Mouse (Mus musculus) liver, embryonic 14.5 days (tissue): ENCODE measurements around the gene Cdh13. TPM values are rescaled to one million over a fixed set of nuclear protein-coding genes. Genes with fewer than 3 reads are reported as not detected.

Experiments
- ATAC-seq: fragments of 200-750 bp; cut with Nextera tagmentation; 2 replicates; pipeline ENCODE4 v1.8.0; 2017; ENCODE audit warnings: moderate number of reproducible peaks, mild to moderate bottlenecking, moderate library complexity; ENCODE audit not compliant: insufficient read depth
- DNase-seq, 3 experiments: peaks; one replicate each; pipeline ENCODE4 v3.0.0-alpha.2; 2012 to 2013; ENCODE audit warnings: low read depth in 3 of 3, low spot score in 3 of 3
- H3K27ac ChIP-seq: fragments of 300-500 bp; sonication (generic); 2 replicates; pipeline ENCODE4 v1.5.1; 2014; ENCODE audit warnings: moderate library complexity, mild to moderate bottlenecking, control low read depth, inconsistent platforms
- H3K27me3 ChIP-seq: fragments of 300-500 bp; sonication (generic); 2 replicates; pipeline ENCODE4 v1.6.1; 2014; ENCODE audit warnings: mild to moderate bottlenecking, low read length, moderate library complexity; ENCODE audit not compliant: control insufficient read depth, insufficient read depth
- H3K36me3 ChIP-seq: fragments of 300-500 bp; sonication (generic); replicated peaks from 2 replicates; pipeline ENCODE4 v1.6.1; 2014; ENCODE audit warnings: low read depth; ENCODE audit not compliant: control insufficient read depth, insufficient read depth
- H3K4me1 ChIP-seq, 2 experiments: fragments of 200-500 bp in 1 of 2; fragments of 300-500 bp in 1 of 2; sonication (generic) in 1 of 2; replicated peaks; 2 replicates each; pipeline ENCODE4 v1.6.1; 2012 to 2014; ENCODE audit warnings: antibody characterized with exemption in 1 of 2, inconsistent platforms in 1 of 2, low read length in 1 of 2; ENCODE audit not compliant: control insufficient read depth in 2 of 2, insufficient read depth in 2 of 2
- H3K4me2 ChIP-seq: fragments of 300-500 bp; sonication (generic); 2 replicates; pipeline ENCODE4 v1.6.1; 2014; ENCODE audit warnings: low read depth, mild to moderate bottlenecking, control low read depth, moderate library complexity
- H3K4me3 ChIP-seq, 2 experiments: fragments of 200-500 bp in 1 of 2; fragments of 300-500 bp in 1 of 2; sonication (generic) in 1 of 2; 2 replicates each; pipeline ENCODE4 v1.5.1; 2012 to 2014; ENCODE audit warnings: low read depth in 2 of 2, low read length in 2 of 2, mild to moderate bottlenecking in 2 of 2, control low read depth in 1 of 2, inconsistent platforms in 1 of 2, moderate library complexity in 1 of 2; ENCODE audit not compliant: insufficient read depth in 1 of 2
- H3K9ac ChIP-seq: fragments of 300-500 bp; sonication (generic); replicated peaks from 2 replicates; pipeline ENCODE4 v1.6.1; 2014; ENCODE audit warnings: mild to moderate bottlenecking, control low read depth, moderate library complexity
- H3K9me3 ChIP-seq: fragments of 300-500 bp; sonication (generic); 2 replicates; pipeline ENCODE4 v1.6.1; 2016; ENCODE audit warnings: low read length, mixed read lengths; ENCODE audit not compliant: control insufficient read depth
- CTCF ChIP-seq: IDR thresholded peaks from 2 replicates; pipeline ENCODE4 v1.5.1; 2016; ENCODE audit warnings: antibody characterized with exemption, low read depth, control low read depth
- EP300 ChIP-seq: IDR thresholded peaks from 2 replicates; pipeline ENCODE4 v1.6.1; 2016; ENCODE audit warnings: antibody characterized with exemption, low read depth
- WGBS: fragments of 180-500 bp; shearing (Covaris S2); extraction: QIAGEN DNeasy Blood & Tissue Kit; methylation state at CpG from one replicate; pipeline ENCODE4 v1.1.7; 2014; ENCODE audit not compliant: insufficient replicate concordance; 5-methylcytosine and 5-hydroxymethylcytosine counted together
- polyA plus RNA-seq, 2 experiments: library from polyadenylated mRNA; depleted of rRNA in 1 of 2; stranded (reverse) in 1 of 2; unstranded in 1 of 2; fragments of >200 nt; fragmentation: Nextera tagmentation in 1 of 2; extraction: Ambion mirVana in 1 of 2; gene quantifications; 2 replicates each; pipeline versions ENCODE4 v1.2.1 to v1.2.3; 2012 to 2014

Cdh13 gene
- polyA plus RNA-seq, 2 experiments, result 0.15 to 0.43 TPM

- no peaks in the 10 kb centered on the region for H3K4me1 ChIP-seq
- H3K27me3 ChIP-seq, result no peaks in the 10 kb centered on the region
- H3K36me3 ChIP-seq, result no peaks in the 10 kb centered on the region
- H3K9me3 ChIP-seq, result no peaks in the 10 kb centered on the region
- H3K9ac ChIP-seq, result no peak overlapping the region
- WGBS, result 57% methylated on average over 6 of the region's 6 CpGs
- H3K27ac ChIP-seq, result no peak overlapping the region
- ATAC-seq (no peak), DNase-seq (no peak)
- TF ChIP-seq EP300 (no peak), CTCF (no peak)
- H3K4me2 ChIP-seq, result no peak overlapping the region
- H3K4me3 ChIP-seq, result no peak overlapping the region
Observed at GRCm38 (mm10) chr8:118513259-118513658, 229.7 kb downstream of the Cdh13 start.

- H3K4me1 ChIP-seq, result no peaks in the 10 kb centered on the region
- H3K4me2 ChIP-seq, result no peak overlapping the region
- H3K4me3 ChIP-seq, result no peak overlapping the region
- H3K9me3 ChIP-seq, result no peaks in the 10 kb centered on the region
- TF ChIP-seq CTCF (no peak), EP300 (no peak)
- WGBS, result 69% methylated on average over 5 of the region's 6 CpGs
- H3K27ac ChIP-seq, result no peak overlapping the region
- DNase-seq, result no peak
- H3K36me3 ChIP-seq, result no peaks in the 10 kb centered on the region
- H3K27me3 ChIP-seq, result no peaks in the 10 kb centered on the region
- no peak overlapping the region for H3K9ac ChIP-seq
- no peak for ATAC-seq
Observed at GRCm38 (mm10) chr8:118515616-118516015, 232.1 kb downstream of the Cdh13 start.

- no peaks in the 10 kb centered on the region for H3K36me3 ChIP-seq
- TF ChIP-seq CTCF, result no peak
- TF ChIP-seq EP300, result no peak
- H3K27me3 ChIP-seq, result no peaks in the 10 kb centered on the region
- no peak for ATAC-seq
- 38% methylated on average over 4 of the region's 4 CpGs for WGBS
- no peak for DNase-seq
- H3K9ac ChIP-seq, result no peak overlapping the region
- no peak overlapping the region for H3K4me2 ChIP-seq
- H3K9me3 ChIP-seq, result no peaks in the 10 kb centered on the region
- no peaks in the 10 kb centered on the region for H3K4me1 ChIP-seq
- H3K27ac ChIP-seq, result no peak overlapping the region
- H3K4me3 ChIP-seq, result no peak overlapping the region
Observed at GRCm38 (mm10) chr8:118517071-118517470, 233.5 kb downstream of the Cdh13 start.

GRCm38 (mm10) chr8:118518030-118518741 lies 234.7 kb downstream of the Cdh13 start:
- 45% methylated on average over 13 of the region's 13 CpGs for WGBS
- DNase-seq, result no peak
- no peak overlapping the region for H3K27ac ChIP-seq

GRCm38 (mm10) chr8:118518742-118519102 lies 235.2 kb downstream of the Cdh13 start:
- Histone ChIP-seq H3K9me3 (no peaks in the 10 kb centered on the region), H3K4me3 (no peak overlapping the region), H3K9ac (no peak overlapping the region), H3K4me1 (no peaks in the 10 kb centered on the region), H3K36me3 (no peaks in the 10 kb centered on the region), H3K27me3 (no peaks in the 10 kb centered on the region), H3K27ac (no peak overlapping the region), H3K4me2 (no peak overlapping the region)
- TF ChIP-seq CTCF (no peak), EP300 (no peak)
- DNase-seq (no peak), ATAC-seq (no peak)
- WGBS, result 34% methylated on average over 3 of the region's 3 CpGs

More at GRCm38 (mm10) chr8:118518030-118518741, 234.7 kb downstream of the Cdh13 start:
- Histone ChIP-seq H3K27me3 (no peaks in the 10 kb centered on the region), H3K36me3 (no peaks in the 10 kb centered on the region), H3K9ac (no peak overlapping the region), H3K9me3 (no peaks in the 10 kb centered on the region), H3K4me3 (no peak overlapping the region), H3K4me1 (no peaks in the 10 kb centered on the region), H3K4me2 (no peak overlapping the region)
- no peak for ATAC-seq
- TF ChIP-seq CTCF (no peak), EP300 (no peak)
